Mouse (Mus musculus): ENCODE data around the gene Vrk3. TPM values are rescaled to one million over a fixed set of nuclear protein-coding genes. Genes with fewer than 3 reads are reported as not detected.
A peak's percentile ranks its signal among the peaks of the same experiment; 100 is the strongest.

Vrk3 gene
- polyA plus RNA-seq, 3 experiments from 2014 or later = 66.6 to 71.2 (median 69.7) TPM

DNA sequence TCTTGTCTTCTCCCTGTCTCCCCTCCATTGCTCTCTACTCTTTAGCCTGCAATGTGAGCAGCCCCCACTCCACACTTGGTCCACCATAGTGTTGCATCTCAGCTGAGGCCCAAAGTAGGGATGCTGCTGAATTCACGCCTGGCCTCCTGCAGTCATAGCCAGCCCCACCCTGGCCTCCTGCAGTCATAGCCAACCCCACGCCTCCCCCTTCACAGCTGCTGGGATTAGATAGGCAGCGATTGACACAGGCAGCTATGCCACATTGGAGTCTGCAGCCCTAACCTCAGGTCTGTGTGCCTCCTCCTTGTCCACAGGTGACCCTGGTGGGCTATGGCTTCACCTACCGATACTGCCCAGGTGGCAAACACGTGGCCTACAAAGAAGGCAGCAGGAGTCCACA lies 19.9 kb downstream of the Vrk3 start:
- no peak for ATAC-seq

DNA sequence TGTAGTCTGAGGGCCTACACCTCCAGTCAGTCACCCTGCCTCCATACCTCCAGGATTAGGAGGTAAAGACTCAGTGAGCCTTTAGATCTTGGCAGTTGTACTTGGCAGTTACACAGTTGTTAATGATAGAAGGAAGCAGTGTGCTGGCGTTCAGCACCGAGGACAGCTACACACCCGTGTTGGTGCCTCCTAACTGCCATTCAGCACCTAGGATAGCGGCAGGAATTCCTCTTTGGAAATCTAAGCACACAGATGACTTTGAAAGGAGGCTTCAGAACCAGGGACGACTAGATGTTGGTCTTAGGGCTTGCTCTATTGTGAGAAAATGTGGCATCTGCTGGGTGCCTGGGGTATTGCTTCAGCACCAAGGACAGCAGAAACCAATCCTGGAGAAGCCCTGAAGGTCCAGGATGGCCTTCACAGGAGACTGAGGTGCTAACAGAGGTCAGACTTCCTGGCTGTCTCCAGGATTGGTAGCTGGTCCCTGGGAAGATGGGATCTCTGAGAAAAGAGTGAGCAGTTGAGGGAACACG lies 21.9 kb downstream of the Vrk3 start:
- ATAC-seq = no peak

DNA sequence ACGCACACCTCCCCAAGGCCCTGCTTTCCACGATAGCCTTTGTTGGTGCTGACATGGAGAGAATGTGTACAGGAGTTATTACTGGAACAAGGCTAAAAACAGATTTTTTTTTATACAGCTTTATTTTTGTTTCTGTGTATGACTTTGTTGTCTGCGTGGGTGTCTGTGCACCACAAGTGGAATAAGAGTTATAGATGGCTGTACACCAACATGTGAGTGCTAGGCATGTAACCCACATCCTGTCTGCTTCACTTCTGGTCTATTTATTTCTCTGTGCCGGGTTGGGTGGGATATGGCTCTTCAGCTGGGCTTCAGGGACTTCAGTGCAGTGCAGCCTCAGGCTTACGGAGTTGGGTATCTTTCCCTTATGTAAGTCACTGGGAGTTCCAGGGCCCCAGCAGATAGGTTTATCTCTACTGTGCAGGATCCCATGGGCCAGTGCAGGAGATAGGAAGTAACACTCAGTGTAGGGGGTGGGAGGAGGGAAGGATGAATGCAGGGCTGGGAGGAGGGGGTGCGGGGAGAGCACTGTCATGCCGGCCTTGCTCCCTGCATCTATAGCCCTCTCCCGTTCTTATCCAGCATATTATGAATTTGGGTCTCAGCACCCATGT lies 24.5 kb downstream of the Vrk3 start:
- ATAC-seq = peak; percentile 96

DNA sequence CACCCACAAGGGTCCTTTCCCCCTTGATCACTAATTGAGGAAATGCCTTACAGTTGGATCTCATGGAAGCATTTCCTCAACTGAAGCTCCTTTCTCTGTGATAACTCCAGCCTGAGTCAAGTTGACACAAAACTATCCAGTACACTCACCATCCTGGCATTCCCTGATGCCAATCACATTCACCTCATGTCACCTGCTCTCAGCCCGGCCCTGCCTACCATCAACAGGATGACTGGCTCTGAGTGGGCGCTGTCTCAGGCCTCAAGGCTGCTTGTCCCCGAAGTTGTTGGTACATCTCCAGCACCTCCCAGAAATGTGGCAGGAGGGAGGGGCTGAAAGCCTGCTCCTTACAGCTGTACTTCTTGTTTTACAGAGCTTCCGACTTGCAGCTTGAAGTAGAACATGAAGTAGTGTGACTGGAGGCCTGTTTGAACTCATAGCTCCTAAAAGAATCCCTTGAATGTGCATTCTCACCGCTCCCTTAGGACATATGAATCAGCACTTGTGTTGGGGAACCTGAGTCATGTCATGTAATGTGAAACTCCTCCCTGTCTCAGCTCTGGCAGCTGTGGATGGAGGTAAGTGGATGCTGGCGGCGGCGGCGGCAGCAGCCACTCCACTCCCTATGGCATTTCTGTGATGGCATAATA lies 28.8 kb downstream of the Vrk3 start:
- ATAC-seq = no peak

DNA sequence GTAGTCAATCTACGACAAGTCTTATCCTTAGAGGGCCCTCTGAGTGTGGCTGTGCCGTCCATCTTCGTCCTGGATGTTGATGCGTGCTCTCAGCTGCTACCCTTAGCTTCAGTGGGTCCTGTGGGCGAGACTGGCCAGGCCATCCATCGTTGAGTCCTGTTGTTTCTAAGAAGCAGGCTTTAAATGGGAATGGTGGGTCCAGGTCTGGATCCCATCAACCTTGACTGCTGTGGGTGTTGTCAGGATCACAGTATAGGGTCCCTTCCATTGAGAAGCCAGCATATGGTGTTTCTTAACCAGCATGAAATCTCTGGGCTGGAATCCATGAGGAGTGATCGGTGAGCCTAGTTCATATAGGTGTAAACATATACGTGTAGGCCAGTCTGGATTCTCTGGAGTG lies 31.9 kb downstream of the Vrk3 start:
- ATAC-seq = no peak

DNA sequence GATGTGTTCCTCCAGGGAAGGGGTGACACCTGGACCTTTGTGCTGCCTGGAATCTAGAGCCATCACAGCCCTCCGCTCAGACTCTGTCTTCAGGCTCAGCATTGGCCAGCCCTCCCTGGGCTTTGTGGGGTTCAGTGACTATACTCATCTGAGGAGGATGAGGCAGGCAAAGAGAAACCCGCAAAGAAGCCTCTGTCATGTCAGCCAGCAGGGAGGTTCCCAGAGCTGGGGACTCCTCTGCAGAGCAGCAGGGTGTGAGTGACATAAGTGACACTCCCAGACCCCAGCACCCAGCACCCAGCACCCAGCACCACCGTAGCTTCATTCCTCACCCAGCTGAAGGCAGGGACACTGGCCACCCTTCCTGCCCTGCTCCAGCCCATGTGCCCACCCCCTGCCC lies 41.3 kb downstream of the Vrk3 start:
- no peak for ATAC-seq

DNA sequence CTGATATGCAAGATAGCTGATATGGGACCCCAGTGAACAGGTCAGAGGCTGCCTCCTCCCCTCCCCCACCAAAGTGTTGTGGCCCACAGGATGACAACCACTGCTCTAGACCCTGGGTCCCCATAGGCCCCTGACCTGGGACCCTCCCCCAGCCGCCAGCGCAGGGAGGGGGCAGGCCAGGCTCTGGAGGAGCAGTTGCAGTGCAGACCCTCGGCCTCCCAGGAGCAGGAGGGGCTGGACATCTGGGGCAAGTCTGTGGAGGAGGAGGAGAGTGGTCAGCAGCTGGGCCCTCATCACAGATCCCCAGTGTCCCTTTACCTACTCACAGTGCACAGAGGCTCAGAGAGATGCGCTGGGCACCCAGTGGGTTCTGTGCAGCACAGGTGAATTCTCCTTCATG lies 41.9 kb downstream of the Vrk3 start:
- no peak for ATAC-seq

DNA sequence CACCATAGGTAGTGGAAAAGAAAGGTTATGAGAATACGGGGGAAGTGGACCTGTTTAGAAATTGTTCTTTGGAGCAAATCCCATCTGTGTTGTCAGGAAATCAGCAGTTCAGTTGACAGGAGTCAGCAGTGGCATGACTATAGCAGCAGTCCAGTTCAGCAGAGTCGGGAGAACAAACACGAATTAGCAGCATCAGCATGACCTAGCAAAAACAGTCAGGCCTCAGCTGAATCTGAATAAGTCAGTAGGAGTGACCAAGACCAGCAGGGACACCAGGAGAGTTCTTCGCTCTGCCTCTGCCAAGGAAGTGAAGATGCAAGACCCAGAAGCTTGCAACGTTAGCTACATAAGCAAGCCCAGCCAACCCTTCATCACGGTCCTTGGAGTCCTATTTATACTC lies 44.6 kb downstream of the Vrk3 start:
- no peak for ATAC-seq

DNA sequence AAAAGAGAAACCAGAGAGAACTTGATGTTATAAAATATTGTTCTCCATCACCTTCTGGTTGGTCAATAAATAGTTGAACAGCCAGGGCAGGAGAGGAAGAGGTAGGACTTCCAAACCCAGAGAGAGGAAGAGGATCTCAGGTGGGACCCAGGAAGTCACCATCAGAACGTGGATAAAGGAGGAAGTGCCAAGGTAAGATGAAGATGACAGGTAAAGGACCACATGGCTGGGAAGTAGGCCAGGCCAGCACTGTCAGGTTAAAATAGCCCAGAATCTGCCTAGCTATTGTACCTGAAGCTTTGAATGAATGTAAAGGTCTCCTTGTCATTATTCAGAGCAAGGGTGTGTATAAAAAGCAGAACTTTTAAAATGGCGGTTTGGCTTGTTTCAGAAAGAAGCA lies 60.7 kb downstream of the Vrk3 start:
- ATAC-seq = no peak

DNA sequence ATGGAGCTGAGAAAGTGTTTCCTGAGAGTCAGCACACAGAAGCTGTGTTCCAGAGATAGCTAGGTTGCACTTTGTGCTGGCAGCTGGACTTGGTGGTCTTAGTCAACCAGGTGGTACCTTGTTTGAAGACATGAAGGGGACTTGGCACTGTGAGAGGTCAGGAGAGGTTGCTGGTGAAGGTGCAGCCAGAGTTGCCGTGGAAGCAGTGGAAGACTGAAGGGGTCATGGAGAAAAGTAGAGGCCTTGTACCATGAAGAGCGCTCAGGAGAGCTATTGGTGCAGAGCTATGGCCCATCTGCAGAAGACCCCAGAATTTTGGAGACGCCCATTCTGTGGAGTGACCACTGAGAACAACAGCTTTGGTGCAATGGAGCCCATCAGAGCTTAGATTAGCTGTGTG lies 61.3 kb downstream of the Vrk3 start:
- ATAC-seq = no peak

DNA sequence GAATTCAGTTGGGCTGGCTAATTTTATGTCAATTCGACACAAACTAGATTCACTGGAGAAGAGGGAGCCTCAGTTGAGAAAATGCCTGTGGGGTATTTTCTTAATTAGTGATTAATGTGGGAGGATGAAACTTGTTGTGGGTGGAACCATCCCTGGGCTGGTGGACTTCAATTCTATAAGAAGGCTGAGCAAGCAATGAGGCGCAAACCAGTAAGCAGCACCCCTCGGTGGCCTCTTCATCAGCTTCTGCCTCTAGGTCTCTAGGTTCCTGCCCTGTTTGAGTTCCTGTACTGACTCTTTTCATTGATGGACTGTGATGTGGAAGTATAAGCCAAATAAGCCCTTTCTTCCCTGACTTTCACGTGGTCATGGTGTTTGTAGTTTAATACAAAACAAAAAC lies 62.2 kb downstream of the Vrk3 start:
- no peak for ATAC-seq

DNA sequence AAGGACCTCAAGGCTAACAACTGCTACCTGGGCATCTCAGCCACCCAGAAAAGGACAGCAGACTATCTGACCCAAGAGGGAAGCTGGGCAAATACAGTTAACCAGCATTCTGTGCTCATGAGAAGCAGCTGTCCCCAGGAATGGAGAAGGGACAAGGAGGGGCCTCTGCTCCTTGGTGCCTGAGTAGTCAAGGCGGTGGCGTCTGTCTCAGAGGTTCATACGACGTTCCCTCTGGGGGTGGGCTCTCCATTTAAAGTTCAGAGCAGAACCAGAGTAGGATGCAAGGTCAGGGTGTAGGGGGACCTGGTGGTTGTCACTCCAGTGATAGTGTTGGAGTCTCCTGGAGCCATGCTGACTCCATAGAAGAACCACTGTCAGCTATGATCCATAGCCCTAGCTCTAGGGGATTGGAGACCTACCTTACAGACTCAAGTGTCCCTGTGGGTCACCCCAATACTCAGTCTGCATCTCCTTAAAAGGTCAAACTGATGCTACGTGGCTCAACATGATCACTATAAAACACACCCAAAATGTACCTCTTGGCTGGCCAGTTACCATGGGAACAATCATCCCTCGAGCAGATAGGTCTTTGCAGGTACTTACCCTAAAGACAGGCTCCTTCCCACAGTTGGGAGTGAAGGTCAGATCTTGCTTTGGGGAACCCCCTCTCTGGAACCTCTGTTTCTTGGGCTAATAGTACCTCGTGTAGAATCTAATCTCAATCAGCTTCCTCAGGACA lies 62.8 kb downstream of the Vrk3 start:
- ATAC-seq = no peak

DNA sequence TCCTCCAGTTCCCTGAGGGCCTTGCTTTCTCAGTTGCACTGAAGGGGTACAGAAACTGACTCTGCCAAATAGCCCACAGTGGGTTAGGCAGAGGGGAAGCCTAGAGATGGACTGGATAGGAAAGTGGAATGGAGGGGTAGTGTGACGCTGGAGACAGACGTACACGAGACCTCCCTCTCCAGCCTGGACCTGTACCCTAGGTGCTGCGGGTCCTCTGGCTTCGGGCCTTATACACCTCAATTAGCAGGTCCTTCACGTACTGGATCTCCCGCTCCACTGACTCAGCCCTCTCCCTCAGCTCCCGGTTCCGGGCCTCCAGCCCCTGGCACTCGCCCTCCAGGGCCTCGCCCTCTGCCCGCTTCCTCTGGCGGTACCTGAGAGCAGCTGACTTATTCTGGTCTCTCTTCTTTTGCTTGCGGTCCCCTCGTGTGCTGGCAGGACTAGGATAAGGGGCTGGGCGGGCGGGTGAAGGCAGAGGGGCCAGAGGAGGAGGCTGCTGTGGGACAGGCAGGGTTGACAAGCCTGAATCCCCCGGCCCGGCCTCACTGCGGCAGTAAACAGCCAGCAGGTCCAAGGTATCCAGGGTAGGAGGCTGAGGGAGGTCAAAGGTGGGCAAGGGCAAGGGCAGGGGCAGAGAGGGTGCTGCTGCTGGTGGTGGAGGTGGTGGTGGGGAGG lies 64.6 kb downstream of the Vrk3 start:
- no peak for ATAC-seq

DNA sequence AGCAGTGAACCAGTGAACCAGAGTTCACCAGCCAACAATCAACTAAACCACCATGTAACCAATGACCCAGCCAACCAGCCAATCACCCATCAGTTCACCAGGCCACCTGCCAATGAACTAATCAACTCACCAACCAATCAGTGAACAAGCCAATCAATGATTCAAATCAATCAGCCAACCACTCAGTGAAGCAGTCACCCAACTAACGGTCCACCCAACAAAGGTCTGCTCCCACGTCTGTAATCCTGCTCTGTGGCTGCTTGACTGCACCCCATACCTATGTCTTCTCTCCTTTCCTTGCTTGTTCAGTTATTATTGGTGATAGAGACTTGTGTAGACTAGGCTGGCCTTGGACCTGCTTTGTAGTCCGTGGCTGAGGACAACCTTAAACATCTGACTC lies 65.8 kb downstream of the Vrk3 start:
- ATAC-seq = no peak

DNA sequence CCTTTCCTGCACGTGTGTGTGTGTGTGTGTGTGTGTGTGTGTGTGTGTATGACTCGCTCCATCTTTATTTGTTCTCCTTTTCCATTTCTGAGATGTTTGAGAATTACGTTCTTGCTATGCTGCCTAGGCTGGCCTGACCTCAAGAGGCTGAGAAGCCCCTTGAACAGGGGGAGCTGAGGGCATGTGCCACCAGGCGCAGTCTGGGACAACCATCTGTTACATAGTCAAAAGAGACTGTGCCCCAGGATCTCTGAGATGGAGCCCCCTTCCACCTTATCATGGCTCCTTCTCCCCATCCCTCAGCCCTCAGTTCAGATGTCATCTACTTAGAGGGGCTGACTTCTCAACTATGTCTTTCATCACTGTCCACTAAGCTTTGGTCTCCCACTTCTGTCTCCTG lies 66.2 kb downstream of the Vrk3 start:
- no peak for ATAC-seq

DNA sequence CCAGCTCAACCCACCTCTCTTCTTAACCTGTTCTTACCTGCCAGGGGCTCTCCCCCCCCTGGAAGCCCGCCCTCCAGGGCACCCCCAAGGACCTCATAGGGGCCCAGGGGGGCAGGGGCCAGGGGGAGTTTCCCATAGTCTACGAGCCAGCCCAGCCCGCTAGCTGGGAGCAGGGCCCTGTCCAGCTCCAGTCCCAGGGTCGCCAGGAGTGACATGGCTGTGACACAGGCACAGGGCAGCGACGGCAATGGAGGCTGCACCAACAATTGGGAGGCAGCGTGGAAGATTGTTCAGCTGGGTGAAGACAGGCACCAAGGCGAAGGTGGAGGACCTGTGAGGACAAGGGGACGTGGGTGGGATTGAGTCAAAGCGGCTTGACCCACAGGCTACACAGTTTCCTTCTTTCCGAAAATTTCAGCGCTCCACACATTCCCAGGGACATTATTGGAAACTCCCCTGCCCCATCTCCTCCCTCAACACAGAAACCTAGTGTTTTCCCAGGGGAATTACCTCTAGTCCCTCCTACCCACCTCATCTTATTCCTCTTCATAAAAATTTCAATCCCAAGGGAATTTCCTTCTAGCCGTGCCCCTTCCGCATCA lies 66.8 kb downstream of the Vrk3 start:
- no peak for ATAC-seq

DNA sequence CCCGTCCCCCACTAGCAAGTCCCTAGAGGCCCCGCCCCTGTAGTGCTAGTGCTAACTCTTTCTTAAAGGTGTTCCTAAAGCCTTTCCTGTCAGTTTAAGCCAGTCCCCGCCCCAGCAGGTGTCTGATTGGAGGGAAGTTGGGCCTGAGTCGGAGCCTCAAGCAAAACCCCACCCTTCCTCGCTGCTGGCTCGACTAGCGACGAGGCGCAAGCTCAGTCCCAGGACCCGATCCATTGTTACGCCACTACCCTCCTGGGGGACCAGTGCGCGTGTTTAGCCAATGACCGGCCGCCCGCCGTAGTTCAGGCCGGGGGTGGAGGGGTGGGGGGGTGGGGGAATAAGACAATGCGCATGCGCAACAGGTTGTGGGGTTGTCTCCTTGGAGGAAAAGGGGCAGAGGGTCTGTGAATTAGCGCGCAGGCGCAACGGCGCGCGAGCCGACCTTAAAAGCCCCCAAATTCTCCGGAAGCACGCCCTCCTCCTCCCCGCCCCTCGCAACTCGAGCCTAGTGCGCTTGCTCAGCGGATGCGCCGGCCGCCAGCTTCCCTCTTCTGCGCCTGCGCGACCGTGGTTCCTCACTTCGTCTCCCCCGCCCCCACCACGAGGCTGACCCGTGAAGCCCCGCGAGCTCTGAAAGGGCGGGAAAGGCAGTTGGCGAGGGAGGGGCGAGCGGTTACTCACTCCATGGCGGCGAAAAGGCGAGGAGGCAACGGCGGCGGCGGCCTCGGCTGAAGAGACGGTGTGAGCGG lies 67.7 kb downstream of the Vrk3 start, which contains the start of the genes Nup62 and Il4i1:
Nup62 (plus strand) TSS at position 368 of the 749 bp plus-strand sequence.
Il4i1 (plus strand) TSS at position 667 of the 749 bp plus-strand sequence.
- peak; percentile 93 for ATAC-seq

DNA sequence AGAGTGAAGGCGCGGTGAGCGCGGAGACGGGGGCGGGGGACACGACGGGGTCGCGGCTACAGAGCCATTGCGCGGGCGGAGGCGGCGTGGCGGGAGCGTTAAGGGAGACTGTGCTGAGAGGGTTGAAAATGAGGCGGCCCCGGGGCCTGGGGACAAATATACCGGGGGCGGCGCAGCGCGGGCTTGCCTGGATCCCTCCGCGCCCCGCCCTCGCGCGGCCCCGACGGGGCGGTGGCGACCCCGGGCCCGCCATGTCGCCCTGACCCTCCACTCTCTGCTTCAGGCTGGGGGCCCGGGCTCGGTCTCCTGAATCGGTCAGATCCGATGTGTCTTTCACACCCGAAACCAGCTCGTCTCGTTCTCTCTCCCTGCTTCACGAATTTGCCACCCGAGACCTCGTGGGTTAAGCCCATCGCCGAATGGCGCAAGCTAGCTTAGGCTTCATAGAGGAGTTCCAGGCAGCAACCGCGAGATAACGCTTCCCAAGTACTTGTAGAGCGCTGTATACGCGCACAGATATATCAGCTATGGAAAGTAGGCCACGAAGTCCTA lies 68.3 kb downstream of the Vrk3 start, which contains the start of gene Atf5:
Atf5 (minus strand) TSS at position 189 of the 552 bp plus-strand sequence.
- no peak for ATAC-seq

DNA sequence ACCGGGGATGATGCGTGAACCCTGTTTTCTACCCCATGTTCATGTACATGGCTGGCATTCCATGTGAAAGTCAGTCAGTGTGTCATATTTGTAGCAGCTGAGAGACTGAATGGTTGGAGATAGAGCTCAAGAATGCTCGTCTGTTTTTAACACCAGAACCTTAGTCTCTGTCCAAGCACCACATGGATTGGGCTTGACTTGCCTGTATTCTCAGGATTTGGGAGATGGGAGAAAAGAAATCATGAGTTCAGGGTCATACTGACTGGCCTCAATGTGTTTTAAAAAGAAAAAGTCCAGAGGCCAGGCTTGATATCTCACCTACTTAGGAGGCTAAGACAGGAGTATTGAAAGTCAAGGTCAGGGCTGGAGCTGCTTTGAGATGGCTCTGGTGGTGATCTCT lies 69.2 kb downstream of the Vrk3 start:
- no peak for ATAC-seq

DNA sequence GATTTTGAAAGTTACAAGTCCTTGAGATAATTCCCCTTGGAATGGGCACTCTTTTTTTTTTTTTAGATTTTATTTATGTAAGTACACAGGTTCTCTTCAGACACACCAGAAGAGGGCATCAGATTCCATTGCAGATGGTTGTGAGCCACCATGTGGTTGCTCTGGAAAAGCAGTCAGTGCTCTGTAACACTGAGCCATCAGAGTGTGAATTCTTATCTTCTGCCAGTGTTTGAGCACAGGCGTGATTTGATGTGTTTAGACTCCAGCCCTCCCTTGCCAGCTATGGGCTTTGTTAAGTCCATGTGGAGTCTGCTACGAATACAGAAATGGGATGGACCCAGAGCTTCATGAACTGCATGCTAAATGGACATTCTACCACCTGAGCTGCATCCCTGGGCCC lies 70.0 kb downstream of the Vrk3 start:
- ATAC-seq = no peak

DNA sequence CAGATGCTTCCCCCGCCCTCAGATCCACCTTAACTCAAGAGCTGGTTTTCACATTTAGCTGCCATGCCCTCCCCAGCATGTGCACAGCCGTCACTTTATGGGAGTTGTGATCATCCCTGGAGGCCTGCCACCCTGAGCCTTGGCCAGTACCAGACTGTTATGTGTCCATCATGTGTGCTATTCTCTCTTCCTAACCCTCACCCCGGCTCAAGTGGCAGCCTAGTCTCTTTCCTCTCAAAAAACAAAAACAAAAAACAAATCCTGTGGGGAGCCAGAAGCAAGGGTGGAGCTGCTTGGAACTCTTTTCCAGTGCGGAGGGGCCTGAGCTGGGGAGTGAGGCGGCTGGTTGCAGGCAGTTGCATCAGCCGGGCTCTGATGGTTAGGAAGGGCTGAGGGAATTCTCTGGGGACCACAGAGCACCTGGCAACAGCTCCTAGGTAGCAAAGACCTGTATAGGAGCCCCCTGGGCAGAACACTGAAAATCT lies 70.6 kb downstream of the Vrk3 start:
- no peak for ATAC-seq

Measured in inflammation-experienced regulatory T-cells, adult 6 months (primary cell).